Mouse (Mus musculus): ENCODE measurements around the gene Cfap44.

Gene Cfap44

DNA sequence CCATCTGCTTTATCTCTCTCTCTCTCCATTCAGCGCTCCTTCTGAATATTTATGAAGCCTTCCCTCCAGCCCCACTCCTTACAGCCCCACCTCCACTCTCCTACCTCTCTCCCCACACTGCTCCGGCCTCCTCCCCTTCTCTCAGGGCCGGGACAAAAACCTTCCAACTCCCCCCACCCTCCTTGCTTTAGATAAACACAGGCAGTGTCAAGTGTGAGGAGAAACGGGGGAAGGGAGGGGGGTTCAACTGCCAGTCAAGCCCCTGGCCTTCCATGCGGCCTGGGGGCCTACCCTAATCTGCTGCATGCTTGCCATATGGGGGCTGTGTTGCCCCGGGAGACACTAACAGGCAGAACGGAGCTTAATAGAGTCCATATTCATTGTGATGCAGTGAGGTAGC lies 136.2 kb downstream of the Cfap44 start:
- DNase-seq (ENCODE audit: low read depth, low spot score) = no peak

DNA sequence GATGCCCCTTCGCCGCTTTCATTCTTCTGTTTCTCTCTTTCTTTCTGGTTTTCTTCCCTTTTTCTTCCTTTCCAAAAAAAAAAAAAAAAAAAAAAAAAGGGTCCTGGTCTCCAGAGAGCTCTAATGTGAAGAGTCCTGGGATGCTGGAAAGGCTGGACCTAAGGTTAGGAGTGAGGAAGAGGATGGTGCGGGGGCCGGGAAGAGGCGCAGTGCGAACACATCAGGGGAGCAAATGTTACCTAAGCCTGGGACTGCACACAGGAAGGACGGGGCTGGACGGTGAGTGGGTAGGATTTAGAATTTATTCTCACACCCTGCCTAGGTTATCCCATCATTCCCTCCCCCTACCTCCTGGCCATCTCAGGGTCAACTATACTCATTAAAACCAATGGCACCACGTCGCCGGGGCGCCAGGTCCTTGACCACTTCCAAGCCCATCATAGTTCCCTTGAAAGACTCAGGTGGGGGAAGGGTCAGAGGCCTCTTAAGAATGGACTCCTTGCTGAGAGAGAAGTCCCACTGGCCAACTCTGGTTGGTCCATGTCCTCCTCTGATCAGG lies 136.7 kb downstream of the Cfap44 start:
- no peak for DNase-seq (ENCODE audit: low read depth, low spot score)
